Mouse (Mus musculus) layer of hippocampus, postnatal 14 days (tissue): Measurements from ENCODE around the gene Sort1. TPM values are rescaled to one million over a fixed set of nuclear protein-coding genes. Genes with fewer than 3 reads are reported as not detected.

ENCODE experiments used
- total RNA-seq, 2 experiments: library from RNA; stranded (reverse); gene quantifications; 2 replicates each; pipeline ENCODE4 v1.2.3; 2021

The Sort1 gene
- total RNA-seq, 2 experiments from 2014 or later, result 255 to 268 TPM

Other genes with a start within 250 kb of the Sort1 start
- gene Gstm4, start 239.2 kb upstream of the Sort1 start, total RNA-seq, result 10 to 100 TPM; 11.3 to 13.2 TPM
- gene Ampd2, start 197.4 kb upstream of the Sort1 start, total RNA-seq, result 10 to 100 TPM; 55.6 to 58.8 TPM
- gene Gnat2, start 191.3 kb upstream of the Sort1 start, total RNA-seq, result not detected
- 10 to 100 TPM; 38.1 to 44.4 TPM for gene Gnai3, start 137.9 kb upstream of the Sort1 start, total RNA-seq
- gene Gpr61, start 129.2 kb upstream of the Sort1 start, total RNA-seq, result 10 to 100 TPM; 14.4 to 15.2 TPM
- 10 to 100 TPM; 47.2 to 49.0 TPM for gene Amigo1, start 97.7 kb upstream of the Sort1 start, total RNA-seq
- gene Cyb561d1, start 82.9 kb upstream of the Sort1 start, total RNA-seq, result 10 to 100 TPM; 11.5 to 12.4 TPM
- 10 to 100 TPM; 20.9 to 24.4 TPM for gene Atxn7l2, start 73.1 kb upstream of the Sort1 start, total RNA-seq
- 1 to 10 TPM; 1.8 to 2.6 TPM for gene Sypl2, start 57.4 kb upstream of the Sort1 start, total RNA-seq
- 10 to 100 TPM; 77.2 to 80.1 TPM for gene Psma5, start 27.2 kb upstream of the Sort1 start, total RNA-seq
- under 1 TPM in 1 of 2 experiments, not detected in 1; 0.94 TPM for gene Mybphl, start 80.8 kb downstream of the Sort1 start, total RNA-seq
- gene Psrc1, start 99.8 kb downstream of the Sort1 start, total RNA-seq, result 10 to 100 TPM; 12.6 to 12.9 TPM
- 100 to 1,000 TPM; 184 to 194 TPM for gene Celsr2, start 131.5 kb downstream of the Sort1 start, total RNA-seq
- gene Sars, start 161.1 kb downstream of the Sort1 start, total RNA-seq, result 100 to 1,000 TPM; 199 to 200 TPM